35 mouse cellular contexts compared by ENCODE assay signal in the genomic region with DNA sequence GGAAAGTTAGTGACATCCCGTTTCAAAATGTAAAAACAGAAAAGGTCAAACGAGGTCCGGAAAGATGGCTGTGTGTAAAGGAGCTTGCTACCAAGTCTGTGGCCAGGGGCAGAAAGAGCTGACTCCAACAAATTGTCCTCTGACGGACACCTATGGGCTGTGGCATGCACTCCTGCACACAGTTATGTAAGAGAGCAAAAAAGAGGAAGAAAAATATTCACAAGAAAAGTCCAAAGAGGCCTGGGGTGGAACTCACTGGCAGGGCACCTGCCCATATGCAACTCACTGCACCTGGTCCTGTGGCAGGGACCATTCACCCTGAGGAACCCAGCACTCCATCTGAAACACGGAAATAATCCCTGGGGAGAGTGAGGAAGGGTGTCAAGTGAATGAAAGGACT. TPM values are rescaled to one million over a fixed set of nuclear protein-coding genes. Genes with fewer than 3 reads are reported as not detected.
DNase-seq lines count a peak whose midpoint lies in the region; ATAC-seq and TF ChIP-seq lines count a peak whose summit lies in the region.
"Had no signal": no experiment of that assay in that cellular context is flagged by ENCODE, and none has a peak within 500 bp of the region (broad histone marks: within the 10 kb centered on the region; RNA-seq: fewer than 3 reads in every experiment).

No protein-coding gene starts in this region.

- H3K4me3 ChIP-seq in limb, embryonic 11.5 days (ENCODE audit: low read depth, low read length): no peak overlapping the region
- H3K4me3 ChIP-seq in limb, embryonic 10.5 days: no peak overlapping the region
- H3K4me3 ChIP-seq in CH12.LX (replicated peaks in 1 of 3; ENCODE audit: low read depth in 2 of 3, low read length in 2 of 3, poor library complexity in 1 of 3): no peak overlapping the region
- no peak overlapping the region for H3K4me3 ChIP-seq in intestine, embryonic 16.5 days (ENCODE audit: low read length)
- H3K4me3 ChIP-seq in lung, adult 2 months (replicated peaks; ENCODE audit: extremely low read depth, low read depth, low read length): no peak overlapping the region
- H3K4me3 ChIP-seq: heart, adult 2 months; heart, embryonic 10.5 days had no signal

- peak; percentile 16 for DNase-seq in limb, embryonic 11.5 days (ENCODE audit: low spot score)
- no peak for DNase-seq in limb, embryonic 10.5 days (ENCODE audit: low spot score)
- DNase-seq in CH12.LX (ENCODE audit: extremely low read depth): no peak
- DNase-seq in urinary bladder, adult 18-20 months (ENCODE audit: low spot score in 2 of 2): no peak
- no peak for DNase-seq in lung, adult 2 months
- DNase-seq: adrenal gland, adult 8-10 months; adrenal gland, postnatal 25 days; cerebellum, adult 11-12 months; cerebellum, adult 8-10 months; cerebellum, postnatal 10 days; cerebellum, postnatal 36 days; gastrocnemius, postnatal 25 days; heart, adult 2 months had no signal

- H3K79me2 ChIP-seq in CH12.LX (replicated peaks; ENCODE audit: control insufficient read depth, extremely low read depth, insufficient read depth, poor library complexity, severe bottlenecking): no peaks in the 10 kb centered on the region

- TF ChIP-seq CTCF in CH12.LX (conservative IDR thresholded peaks at IDR 0.05 in 1 of 2, IDR thresholded peaks at IDR 0.05 in 1 of 2; ENCODE audit: low read depth in 2 of 2, low read length in 2 of 2): no peak
- no peak for TF ChIP-seq CTCF in lung, adult 2 months (IDR thresholded peaks at IDR 0.05; ENCODE audit: insufficient read depth, low read length)

- H3K27ac ChIP-seq in limb, embryonic 11.5 days (replicated peaks; ENCODE audit: low read depth, low read length): no peak overlapping the region
- H3K27ac ChIP-seq in limb, embryonic 10.5 days: no peak overlapping the region
- H3K27ac ChIP-seq in CH12.LX (ENCODE audit: insufficient read depth, low read depth): no peak overlapping the region
- H3K27ac ChIP-seq in intestine, embryonic 16.5 days (ENCODE audit: low read length): no peak overlapping the region
- H3K27ac ChIP-seq: heart, adult 2 months; heart, embryonic 10.5 days; hindbrain, embryonic 14.5 days; hindbrain, postnatal 0 days had no signal

- 75% methylated on average over 5 of the region's 5 CpGs for WGBS in limb, embryonic 11.5 days
- 78% methylated on average over 5 of the region's 5 CpGs for WGBS in limb, embryonic 10.5 days
- 72% methylated on average over 5 of the region's 5 CpGs for WGBS in intestine, embryonic 16.5 days
- WGBS in lung, adult 2 months: 59% methylated on average over 5 of the region's 5 CpGs

- H3K4me1 ChIP-seq in limb, embryonic 11.5 days (ENCODE audit: control insufficient read depth, insufficient read depth, low read length): no peaks in the 10 kb centered on the region
- no peaks in the 10 kb centered on the region for H3K4me1 ChIP-seq in limb, embryonic 10.5 days
- peaks cover 0 to 30% of the 10 kb centered on the region in 2 experiments; a peak in 2 of 4 replicates for H3K4me1 ChIP-seq in CH12.LX (ENCODE audit: control insufficient read depth in 1 of 2, insufficient read depth in 2 of 2)
- no peaks in the 10 kb centered on the region for H3K4me1 ChIP-seq in intestine, embryonic 16.5 days (ENCODE audit: control insufficient read depth, insufficient read depth, low read length)
- no peaks in the 10 kb centered on the region for H3K4me1 ChIP-seq in lung, adult 2 months (ENCODE audit: control insufficient read depth, insufficient read depth, low read length)
- H3K4me1 ChIP-seq: heart, embryonic 10.5 days had no signal

- ATAC-seq in limb, embryonic 11.5 days (ENCODE audit: insufficient number of reproducible peaks, low FRiP score, low TSS enrichment, low read depth): no peak
- peak; percentile 88 to 93 for ATAC-seq in hematopoietic stem cell, adult 5-6 weeks (replicated peaks in 1 of 2; ENCODE audit: insufficient read depth in 1 of 2, low FRiP score in 2 of 2, low TSS enrichment in 1 of 2, low read depth in 1 of 2, poor library complexity in 2 of 2, severe bottlenecking in 2 of 2)
- ATAC-seq in neutrophil, adult 5-6 weeks (ENCODE audit: extremely low read depth, insufficient number of reproducible peaks, low FRiP score, poor library complexity, severe bottlenecking): peak; percentile 64; the same call in 1 of the 2 replicates
- no peak for ATAC-seq in intestine, embryonic 16.5 days
- ATAC-seq: activated CD4-positive, CD25-positive, alpha-beta regulatory T cell, adult 4 months; CD4-positive, CD25-positive, alpha-beta regulatory T cell, adult 4 months; forebrain, embryonic 14.5 days; hindbrain, postnatal 0 days; inflammation-experienced regulatory T-cells, adult 6 months had no signal

- no peak for TF ChIP-seq RAD21 in CH12.LX (IDR thresholded peaks at IDR 0.05; ENCODE audit: low read depth, low read length)

- H3K36me3 ChIP-seq in limb, embryonic 11.5 days (ENCODE audit: control insufficient read depth, insufficient read depth, low read length): no peaks in the 10 kb centered on the region
- H3K36me3 ChIP-seq in limb, embryonic 10.5 days: no peaks in the 10 kb centered on the region
- H3K36me3 ChIP-seq in CH12.LX (replicated peaks in 1 of 2; ENCODE audit: control insufficient read depth in 1 of 2, insufficient read depth in 1 of 2, low read length in 1 of 2): no peaks in the 10 kb centered on the region
- H3K36me3 ChIP-seq in intestine, embryonic 16.5 days (ENCODE audit: control insufficient read depth, insufficient read depth, low read length): no peaks in the 10 kb centered on the region
- H3K36me3 ChIP-seq: heart, embryonic 10.5 days had no signal

- no peak for TF ChIP-seq EP300 in CH12.LX (IDR thresholded peaks at IDR 0.05; ENCODE audit: low read length)

- in situ Hi-C loops in CH12.LX (cut with MboI; ENCODE audit: low pct_ligation_motif_present, low pct_unique_long_range_greater_than_20kb, low sequenced_read_pairs): no loop called here

- H3K4me2 ChIP-seq in limb, embryonic 11.5 days (ENCODE audit: low read depth, severe bottlenecking): no peak overlapping the region
- H3K4me2 ChIP-seq in CH12.LX (ENCODE audit: insufficient read depth, low read depth, poor library complexity, severe bottlenecking): no peak overlapping the region
- H3K4me2 ChIP-seq in intestine, embryonic 16.5 days (ENCODE audit: low read depth, low read length): no peak overlapping the region
- H3K4me2 ChIP-seq: hindbrain, embryonic 14.5 days had no signal

- no peaks in the 10 kb centered on the region for H3K9me3 ChIP-seq in limb, embryonic 11.5 days (ENCODE audit: control insufficient read depth, low read length)
- no peaks in the 10 kb centered on the region for H3K9me3 ChIP-seq in limb, embryonic 10.5 days (replicated peaks)
- no peaks in the 10 kb centered on the region for H3K9me3 ChIP-seq in CH12.LX (replicated peaks; ENCODE audit: low read length)
- H3K9me3 ChIP-seq in intestine, embryonic 16.5 days (ENCODE audit: control insufficient read depth, low read length): no peaks in the 10 kb centered on the region
- H3K9me3 ChIP-seq: heart, embryonic 10.5 days had no signal

- TF ChIP-seq POLR2A in CH12.LX (IDR thresholded peaks at IDR 0.05; ENCODE audit: low read depth, low read length): no peak
- TF ChIP-seq POLR2A in lung, adult 2 months (IDR thresholded peaks at IDR 0.05; ENCODE audit: borderline replicate concordance, extremely low read depth, low read depth, low read length): no peak

- H3K9ac ChIP-seq in limb, embryonic 11.5 days (ENCODE audit: low read length): no peak overlapping the region
- H3K9ac ChIP-seq in CH12.LX (ENCODE audit: insufficient read depth, low read depth): no peak overlapping the region
- H3K9ac ChIP-seq in intestine, embryonic 16.5 days (ENCODE audit: low read depth, low read length): no peak overlapping the region
- H3K9ac ChIP-seq: hindbrain, embryonic 14.5 days had no signal

- dilution Hi-C loops in CH12.LX (cut with MboI; ENCODE audit: extremely low pct_ligation_motif_present, extremely low pct_unique_long_range_greater_than_20kb, low sequenced_read_pairs): no loop called here

- H3K27me3 ChIP-seq in limb, embryonic 11.5 days (ENCODE audit: control insufficient read depth, insufficient read depth, low read length): no peaks in the 10 kb centered on the region
- H3K27me3 ChIP-seq in limb, embryonic 10.5 days (ENCODE audit: low read depth, poor library complexity, severe bottlenecking): no peaks in the 10 kb centered on the region
- H3K27me3 ChIP-seq in CH12.LX (replicated peaks): no peaks in the 10 kb centered on the region
- H3K27me3 ChIP-seq in intestine, embryonic 16.5 days (replicated peaks; ENCODE audit: control insufficient read depth, insufficient read depth, low read length): no peaks in the 10 kb centered on the region

RNA-seq across cellular contexts. Expression of a gene that starts 1.8 kb away (rescaled TPM):
- 0.04 TPM in 1 of 2 replicates, not detected in the other for polyA plus RNA-seq in limb, embryonic 11.5 days (2014; fragmentation: Nextera tagmentation; extraction: Ambion mirVana)
- polyA plus RNA-seq in limb, embryonic 10.5 days (2016; fragmentation: Nextera tagmentation; extraction: Ambion mirVana): 0.04 TPM in 1 of 2 replicates, not detected in the other
- total RNA-seq in CH12.LX (2012; rRNA removed): 0.04 TPM in 1 of 2 replicates, not detected in the other
- total RNA-seq in CH12.LX (2014; rRNA removed): not detected in 2 replicates
- 0.29 and 0.30 TPM in 2 replicates for polyA plus RNA-seq in CH12.LX (2012; ENCODE audit: insufficient read length, low read depth)
- not detected in 2 replicates for total RNA-seq in hematopoietic stem cell, adult 5-6 weeks (2017)
- total RNA-seq in neutrophil, adult 5-6 weeks (2017): 0.61 TPM in 1 of 2 replicates, not detected in the other
- polyA plus RNA-seq in intestine, embryonic 16.5 days (2015; fragmentation: Nextera tagmentation; extraction: Ambion mirVana): 0.11 and 0.16 TPM in 2 replicates
- polyA plus RNA-seq in lung, adult 2 months (2012; rRNA removed): not detected in 2 replicates
- total RNA-seq: adrenal gland, adult 8-10 months; adrenal gland, postnatal 25 days; gastrocnemius, adult 8-10 months; gastrocnemius, postnatal 25 days; heart, adult 2 months; heart, postnatal 25 days; hindbrain, postnatal 0 days had no signal
- polyA plus RNA-seq: brain, embryonic 14.5 days; C2C12; embryonic facial prominence, embryonic 11.5 days; embryonic facial prominence, embryonic 14.5 days; forebrain, embryonic 11.5 days; forebrain, embryonic 14.5 days; gonadal fat pad, adult 2 months; heart, adult 2 months; heart, embryonic 14.5 days; heart, postnatal 0 days; hindbrain, embryonic 11.5 days; hindbrain, embryonic 14.5 days had no signal

RNA-seq across cellular contexts. Expression of a gene that starts 22.1 kb away (rescaled TPM):
- polyA plus RNA-seq in limb, embryonic 11.5 days (2014; fragmentation: Nextera tagmentation; extraction: Ambion mirVana): not detected in 2 replicates
- 0.04 TPM in 1 of 2 replicates, not detected in the other for polyA plus RNA-seq in limb, embryonic 10.5 days (2016; fragmentation: Nextera tagmentation; extraction: Ambion mirVana)
- total RNA-seq in CH12.LX (2012; rRNA removed): not detected in 2 replicates
- not detected in 2 replicates for total RNA-seq in CH12.LX (2014; rRNA removed)
- polyA plus RNA-seq in CH12.LX (2012; ENCODE audit: insufficient read length, low read depth): 0.19 TPM in 1 of 2 replicates, not detected in the other
- not detected in 2 replicates for total RNA-seq in hematopoietic stem cell, adult 5-6 weeks (2017)
- 0.12 TPM in 2 replicates for total RNA-seq in neutrophil, adult 5-6 weeks (2017)
- polyA plus RNA-seq in intestine, embryonic 16.5 days (2015; fragmentation: Nextera tagmentation; extraction: Ambion mirVana): 0.13 TPM in 1 of 2 replicates, not detected in the other
- polyA plus RNA-seq in lung, adult 2 months (2012; rRNA removed): not detected in 2 replicates
- total RNA-seq: adrenal gland, adult 8-10 months; adrenal gland, postnatal 25 days; gastrocnemius, adult 8-10 months; gastrocnemius, postnatal 25 days; heart, adult 2 months; heart, postnatal 25 days; hindbrain, postnatal 0 days had no signal
- polyA plus RNA-seq: brain, embryonic 14.5 days; forebrain, embryonic 11.5 days; forebrain, embryonic 14.5 days; gonadal fat pad, adult 2 months; heart, adult 2 months; heart, embryonic 10.5 days; heart, embryonic 14.5 days; heart, postnatal 0 days; hindbrain, embryonic 11.5 days; hindbrain, embryonic 14.5 days; hindbrain, postnatal 0 days had no signal

RNA-seq across cellular contexts. Expression of a gene that starts 43.7 kb away (rescaled TPM):
- polyA plus RNA-seq in limb, embryonic 11.5 days (2014; fragmentation: Nextera tagmentation; extraction: Ambion mirVana): not detected in 2 replicates
- polyA plus RNA-seq in limb, embryonic 10.5 days (2016; fragmentation: Nextera tagmentation; extraction: Ambion mirVana): not detected in 2 replicates
- not detected in 2 replicates for total RNA-seq in CH12.LX (2012; rRNA removed)
- not detected in 2 replicates for total RNA-seq in CH12.LX (2014; rRNA removed)
- polyA plus RNA-seq in CH12.LX (2012; ENCODE audit: insufficient read length, low read depth): not detected in 2 replicates
- not detected in 2 replicates for total RNA-seq in hematopoietic stem cell, adult 5-6 weeks (2017)
- 0.12 and 0.47 TPM in 2 replicates for total RNA-seq in neutrophil, adult 5-6 weeks (2017)
- not detected in 2 replicates for polyA plus RNA-seq in intestine, embryonic 16.5 days (2015; fragmentation: Nextera tagmentation; extraction: Ambion mirVana)
- polyA plus RNA-seq in lung, adult 2 months (2012; rRNA removed): not detected in 2 replicates
- total RNA-seq: adrenal gland, adult 8-10 months; adrenal gland, postnatal 25 days; ES-E14; gastrocnemius, adult 8-10 months; gastrocnemius, postnatal 25 days; heart, adult 2 months; heart, postnatal 25 days; hindbrain, postnatal 0 days had no signal
- polyA plus RNA-seq: activated CD4-positive, CD25-positive, alpha-beta regulatory T cell, adult 4 months; brain, embryonic 14.5 days; C2C12; embryonic facial prominence, embryonic 11.5 days; embryonic facial prominence, embryonic 14.5 days; forebrain, embryonic 11.5 days; forebrain, embryonic 14.5 days; gonadal fat pad, adult 2 months; heart, adult 2 months; heart, embryonic 10.5 days; heart, embryonic 14.5 days; heart, postnatal 0 days; hindbrain, embryonic 11.5 days; hindbrain, embryonic 14.5 days; hindbrain, postnatal 0 days; inflammation-experienced regulatory T-cells, adult 6 months had no signal

RNA-seq across cellular contexts. Expression of a gene that starts 50.0 kb away (rescaled TPM):
- polyA plus RNA-seq in limb, embryonic 11.5 days (2014; fragmentation: Nextera tagmentation; extraction: Ambion mirVana): 789 and 800 TPM in 2 replicates
- polyA plus RNA-seq in limb, embryonic 10.5 days (2016; fragmentation: Nextera tagmentation; extraction: Ambion mirVana): 828 and 829 TPM in 2 replicates
- total RNA-seq in CH12.LX (2012; rRNA removed) (94.8 and 96.2 TPM in 2 replicates), CH12.LX (2014; rRNA removed) (284 and 318 TPM in 2 replicates)
- polyA plus RNA-seq in CH12.LX (2012; ENCODE audit: insufficient read length, low read depth): 203 and 218 TPM in 2 replicates
- total RNA-seq in hematopoietic stem cell, adult 5-6 weeks (2017): 51.1 and 73.7 TPM in 2 replicates
- total RNA-seq in neutrophil, adult 5-6 weeks (2017): 600 and 603 TPM in 2 replicates
- polyA plus RNA-seq in intestine, embryonic 16.5 days (2015; fragmentation: Nextera tagmentation; extraction: Ambion mirVana): 510 and 538 TPM in 2 replicates
- 139 and 170 TPM in 2 replicates for polyA plus RNA-seq in lung, adult 2 months (2012; rRNA removed)

Comparison
In these comparisons a context has a peak if more than half of its experiments do, and no peak if none do; other contexts are left out.
1. ATAC-seq: peak in hematopoietic stem cell, adult 5-6 weeks (2 of 2) and neutrophil, adult 5-6 weeks (single experiment); none in limb, embryonic 11.5 days (single experiment) and intestine, embryonic 16.5 days (single experiment).